Mouse (Mus musculus) heart, adult 8-10 months (tissue): ENCODE results near the gene Tead4. TPM values are rescaled to one million over a fixed set of nuclear protein-coding genes. Genes with fewer than 3 reads are reported as not detected.
A peak's percentile ranks its signal among the peaks of the same experiment; 100 is the strongest.
"Not testable (repeated sequence)": the region's sequence is repeated elsewhere in the genome, so short reads cannot be mapped to it uniquely, and the experiment has no call there.

Experiments
- DNase-seq: peaks from one replicate; pipeline ENCODE4 v3.0.0; 2022; ENCODE audit warnings: low spot score
- total RNA-seq, 4 experiments: library from RNA; stranded (reverse); gene quantifications; 2 replicates each; pipeline ENCODE4 v1.2.4; 2022

The Tead4 gene
- 1 to 10 TPM; 2.0 to 4.0 (median 3.1) TPM for total RNA-seq

DNA sequence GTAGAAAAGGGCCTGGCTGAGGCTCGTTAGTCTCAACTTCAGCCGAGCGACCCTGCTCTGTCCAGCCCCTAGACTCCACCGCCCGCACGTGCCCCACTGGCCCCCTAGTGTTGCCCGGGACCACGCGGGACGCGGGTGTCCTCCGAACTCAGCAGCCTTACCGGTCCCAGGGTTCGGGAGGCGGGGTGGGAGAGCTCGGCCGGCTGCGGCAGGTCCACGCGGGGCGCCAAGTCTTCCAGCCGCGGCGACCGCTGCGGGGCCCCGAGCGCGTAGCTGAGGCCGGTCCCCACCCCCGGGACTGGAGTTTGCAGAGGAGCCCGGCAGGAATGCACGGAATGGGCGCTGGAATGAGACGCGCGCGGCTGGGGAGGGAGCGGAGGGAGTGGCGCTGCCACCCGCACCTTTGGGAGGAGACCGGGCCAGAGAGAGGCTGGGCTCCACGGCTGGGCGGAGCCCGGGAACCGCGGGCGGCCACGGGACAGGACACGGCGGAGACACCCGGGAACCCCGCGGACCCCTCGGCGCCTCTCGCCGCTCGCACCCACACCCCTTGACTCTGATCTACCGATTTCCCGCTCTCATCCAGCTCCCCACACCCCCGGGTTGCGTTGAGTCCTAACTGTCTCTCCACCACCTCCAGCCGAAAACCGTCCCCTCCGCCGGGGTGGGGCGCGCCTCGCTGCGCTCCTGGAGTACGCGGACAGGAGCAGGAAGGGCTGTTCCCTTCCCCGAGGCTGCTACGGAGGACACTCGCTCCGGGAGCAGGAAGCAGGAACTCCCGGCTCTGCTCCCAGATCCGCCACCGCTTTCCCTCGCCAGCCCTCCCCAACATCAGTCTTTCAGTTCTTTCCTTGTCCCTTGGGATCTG, at the start of gene Tead4:
Gene Tead4 (minus strand): TSS at position 690 of the 868 bp plus-strand sequence.
- peak; percentile 73 for DNase-seq

GRCm38 (mm10) chr6:128349711-128350110, 49.1 kb upstream of the Tead4 start:
- DNase-seq = no peak

DNA sequence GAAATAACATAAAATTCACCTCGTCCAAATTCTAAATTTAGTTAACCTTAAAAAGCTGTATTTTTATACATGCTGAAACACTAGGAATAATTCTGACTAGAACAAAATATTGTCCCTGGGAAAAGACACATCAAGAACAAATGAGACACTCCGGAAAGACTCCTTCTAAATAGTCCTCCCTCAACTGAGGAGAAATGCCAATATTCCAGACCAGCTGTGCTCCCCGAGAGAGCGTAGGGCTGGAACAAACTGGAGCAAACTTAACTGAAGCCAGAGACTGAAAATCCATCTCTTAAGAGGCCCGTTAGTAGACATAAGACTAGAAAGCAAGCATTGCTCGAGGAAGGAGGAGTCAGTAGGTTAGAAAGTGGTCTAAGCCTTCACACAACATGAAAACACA, 46.2 kb upstream of the Tead4 start:
- peak; percentile 32 for DNase-seq

DNA sequence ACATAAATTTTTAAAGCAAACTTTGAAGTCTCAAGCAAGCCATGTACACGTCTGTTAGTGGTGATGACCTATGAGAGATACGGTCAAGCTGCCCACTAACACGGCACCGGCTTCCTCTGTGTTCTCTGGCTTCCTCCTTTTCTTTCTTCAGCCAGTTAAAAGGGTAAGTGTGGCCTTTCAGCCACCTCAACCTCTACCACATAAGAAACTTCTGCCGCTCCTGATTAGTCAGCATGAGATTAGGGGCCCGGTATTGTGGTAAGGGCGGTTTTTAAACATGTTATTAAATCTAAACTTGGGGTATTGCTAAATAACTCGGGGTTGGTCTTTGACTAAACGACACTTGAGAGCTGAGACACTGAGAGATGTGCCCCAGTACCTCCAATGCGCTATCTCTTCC, 45.0 kb upstream of the Tead4 start:
- DNase-seq = no peak

DNA sequence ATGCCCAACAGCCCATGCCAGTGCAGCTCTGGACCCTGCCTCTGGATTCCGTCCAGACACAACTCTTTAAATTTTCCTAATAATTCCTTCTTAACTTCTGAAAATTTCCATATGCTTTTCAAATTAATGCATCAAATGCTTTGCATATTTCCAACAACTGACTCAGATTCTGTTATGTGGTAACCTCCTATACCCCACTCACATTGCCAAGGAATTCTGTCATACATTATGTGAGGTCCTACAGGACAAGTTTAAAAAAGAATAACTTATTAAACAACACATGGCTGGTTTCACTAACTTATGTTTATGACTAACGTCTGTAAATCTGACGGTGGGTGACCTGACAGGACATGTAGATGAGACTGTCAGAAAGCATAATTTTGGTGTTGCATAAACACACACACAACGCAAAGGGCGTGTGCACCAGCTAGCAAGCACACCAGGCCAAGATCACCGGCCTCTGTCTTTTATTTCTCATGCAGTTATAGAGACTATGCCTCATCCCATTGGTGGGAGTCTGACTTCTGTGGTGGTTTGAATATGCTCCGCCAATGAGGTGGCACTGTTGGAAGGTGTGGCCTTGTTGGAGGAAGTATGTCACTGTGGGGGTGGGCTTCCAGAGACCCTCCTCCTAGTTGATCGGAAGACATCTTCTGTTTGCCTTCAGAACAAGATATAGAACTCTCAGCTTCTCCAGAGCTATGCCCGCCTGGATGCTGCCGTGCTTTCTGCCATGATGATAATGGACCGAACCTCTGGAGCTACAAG, 41.5 kb upstream of the Tead4 start:
- DNase-seq = no peak

- DNase-seq = no peak
These were observed 38.3 kb upstream of the Tead4 start for GRCm38 (mm10) chr6:128338876-128339275.

DNA sequence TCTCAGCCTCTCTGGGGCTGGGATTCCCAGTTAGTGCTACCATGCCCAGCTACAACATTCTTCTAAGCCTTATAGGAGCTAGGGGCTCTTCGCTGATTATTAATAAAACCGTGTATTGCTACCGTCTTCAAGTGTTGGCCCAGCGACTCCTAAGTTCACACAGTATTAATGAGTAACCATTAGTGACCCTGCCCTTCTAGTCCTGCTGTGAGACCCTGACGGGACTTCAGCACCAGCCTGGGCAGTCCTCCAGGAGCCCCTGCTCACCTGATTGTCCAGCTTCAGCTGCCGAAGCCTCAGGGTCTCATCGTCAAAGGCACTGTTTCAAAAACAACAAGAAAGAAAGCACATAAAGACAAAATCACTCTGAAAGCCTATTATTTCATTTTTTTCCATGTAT, 36.8 kb upstream of the Tead4 start:
- DNase-seq = no peak

GRCm38 (mm10) chr6:128334397-128335124, 33.9 kb upstream of the Tead4 start:
- peak; percentile 55 for DNase-seq

GRCm38 (mm10) chr6:128318317-128318716, 17.7 kb upstream of the Tead4 start:
- peak; percentile 36 for DNase-seq

DNA sequence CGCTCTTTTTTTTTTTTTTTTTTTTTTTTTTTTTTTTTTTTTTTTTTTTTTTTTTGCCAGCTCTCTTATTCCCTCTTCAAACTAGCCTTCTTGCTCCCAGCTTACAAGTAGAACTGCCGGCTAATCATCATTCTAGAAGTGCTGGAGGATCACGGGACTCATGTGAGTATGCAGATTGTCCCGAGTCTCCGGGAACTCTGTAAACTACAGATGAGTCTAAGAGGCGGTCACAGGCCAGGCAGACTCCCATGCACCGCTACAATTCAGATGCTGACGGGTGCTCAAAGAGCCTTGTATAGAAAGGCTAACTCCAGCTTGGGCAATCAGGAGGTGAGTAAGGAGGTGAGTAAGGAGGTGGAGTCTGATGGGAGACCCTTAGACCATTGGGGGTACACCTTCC, 15.0 kb upstream of the Tead4 start:
- DNase-seq = no peak

- no peak for DNase-seq
These were observed 14.2 kb upstream of the Tead4 start for GRCm38 (mm10) chr6:128314796-128315195.

DNA sequence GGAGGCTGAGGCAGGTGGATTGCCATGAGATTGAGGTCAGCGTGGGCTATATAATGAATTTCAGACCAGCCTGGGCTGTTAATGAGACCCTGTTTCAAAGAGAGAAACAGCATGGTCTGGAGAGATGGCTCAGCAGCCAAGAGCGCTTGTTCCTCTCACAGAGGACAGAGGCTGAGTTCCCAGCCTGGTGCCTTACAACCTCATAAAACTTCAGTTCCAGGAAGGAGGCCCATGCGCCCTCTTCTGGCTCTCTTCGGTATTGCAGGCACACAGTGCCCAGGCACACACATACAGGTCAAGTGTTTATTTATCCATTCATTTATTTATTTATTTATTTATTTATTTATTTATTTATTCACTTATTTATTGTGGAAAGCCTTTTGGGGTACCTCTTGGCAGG, 7.7 kb upstream of the Tead4 start:
- peak; percentile 55 for DNase-seq

- DNase-seq = no peak
These were observed 4.2 kb upstream of the Tead4 start for GRCm38 (mm10) chr6:128304801-128305200.

DNA sequence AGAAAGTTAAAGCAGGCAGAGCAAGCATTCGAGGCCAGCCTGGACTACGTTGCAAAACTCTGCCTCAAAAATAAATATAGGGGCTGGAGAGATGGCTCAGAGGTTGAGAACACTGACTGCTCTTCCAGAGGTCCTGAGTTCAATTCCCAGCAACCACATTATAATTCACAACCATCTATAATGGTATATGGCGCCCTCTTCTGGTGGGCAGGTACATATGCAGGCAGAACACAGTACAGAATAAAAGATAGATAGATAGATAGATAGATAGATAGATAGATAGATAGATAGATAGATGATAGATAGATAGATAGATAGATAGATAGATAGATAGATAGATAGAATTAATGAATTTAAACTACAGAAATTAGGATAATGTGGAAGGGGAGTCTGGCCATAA, 2.0 kb upstream of the Tead4 start:
- DNase-seq = not testable (repeated sequence)

DNA sequence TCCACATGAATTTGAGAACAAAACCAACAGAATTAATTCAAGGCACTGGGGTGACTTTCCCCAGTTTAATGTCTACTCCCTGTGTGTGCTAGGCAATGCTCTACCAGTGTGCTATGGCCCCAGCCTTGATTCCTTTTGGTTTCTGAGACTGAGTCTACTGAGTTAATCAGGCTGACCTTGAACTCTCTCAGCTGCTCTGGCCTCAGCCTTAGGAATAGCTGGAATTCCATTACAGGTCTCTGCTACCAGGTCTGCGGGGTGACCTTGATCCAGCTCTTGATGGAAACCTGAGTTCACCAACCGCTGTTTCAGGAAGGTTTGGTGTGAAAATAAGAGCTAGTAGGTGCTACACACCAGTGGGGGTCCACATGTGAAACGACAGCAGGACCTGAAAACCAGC, 1.3 kb upstream of the Tead4 start:
- DNase-seq = no peak

- no peak for DNase-seq
These were observed 835 bp upstream of the Tead4 start for GRCm38 (mm10) chr6:128301458-128301857.

GRCm38 (mm10) chr6:128299292-128300133, 1.1 kb downstream of the Tead4 start:
- DNase-seq = no peak

- no peak for DNase-seq
These were observed 2.4 kb downstream of the Tead4 start for GRCm38 (mm10) chr6:128298246-128298645.

DNA sequence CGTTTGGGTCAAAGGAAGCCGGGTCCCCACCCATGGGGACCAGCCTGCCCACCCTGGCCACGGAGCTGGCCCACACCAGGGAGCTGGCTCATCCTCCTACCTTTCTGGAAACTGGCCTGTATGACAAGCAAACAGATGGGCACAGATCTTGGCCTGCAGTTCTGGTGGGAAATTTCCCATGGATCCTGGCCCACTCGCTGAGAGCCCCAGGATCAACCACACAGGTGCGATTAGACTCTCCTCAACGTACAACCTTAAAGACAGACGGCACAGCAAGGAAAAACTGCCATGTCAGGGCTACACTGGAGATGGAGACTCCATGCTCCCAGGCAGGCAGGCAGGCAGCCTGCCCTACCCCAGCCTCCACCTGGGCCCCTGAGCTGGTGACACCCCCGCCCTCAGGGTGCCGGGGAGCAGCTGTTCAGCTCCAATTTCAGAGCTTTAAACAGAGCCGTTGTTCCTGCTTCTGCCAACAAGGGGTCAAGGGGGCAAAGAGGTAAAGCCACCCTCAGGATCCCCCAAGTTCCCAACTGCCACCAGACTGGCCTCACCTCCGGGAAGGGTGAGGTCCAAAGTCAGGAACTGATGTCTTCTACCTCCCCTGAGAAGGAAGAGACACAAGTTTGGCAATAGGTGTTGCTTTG, 3.8 kb downstream of the Tead4 start:
- DNase-seq = no peak

- DNase-seq = peak; percentile 71
These were observed 4.5 kb downstream of the Tead4 start for GRCm38 (mm10) chr6:128295876-128296749.
